Mouse (Mus musculus) midbrain, embryonic 15.5 days (tissue): ENCODE data around the gene Fxn. TPM values are rescaled to one million over a fixed set of nuclear protein-coding genes. Genes with fewer than 3 reads are reported as not detected.
A peak's percentile ranks its signal among the peaks of the same experiment; 100 is the strongest.

Experiments
- ATAC-seq: fragments of 200-750 bp; cut with Nextera tagmentation; replicated peaks from 2 replicates; pipeline ENCODE4 v1.8.0; 2017; ENCODE audit warnings: moderate TSS enrichment
- H3K27ac ChIP-seq: fragments of 300-500 bp; sonication (generic); 2 replicates; pipeline ENCODE4 v1.5.1; 2015; ENCODE audit warnings: mild to moderate bottlenecking, inconsistent platforms
- H3K27me3 ChIP-seq: fragments of 300-500 bp; sonication (generic); replicated peaks from 2 replicates; pipeline ENCODE4 v1.6.1; 2015; ENCODE audit warnings: inconsistent platforms
- H3K36me3 ChIP-seq: fragments of 300-500 bp; sonication (generic); replicated peaks from 2 replicates; pipeline ENCODE4 v1.6.1; 2015; ENCODE audit warnings: inconsistent platforms
- H3K4me1 ChIP-seq: fragments of 300-500 bp; sonication (generic); 2 replicates; pipeline ENCODE4 v1.6.1; 2015; ENCODE audit warnings: inconsistent platforms
- H3K4me2 ChIP-seq: fragments of 300-500 bp; sonication (generic); 2 replicates; pipeline ENCODE4 v1.6.1; 2015; ENCODE audit warnings: inconsistent platforms, mild to moderate bottlenecking, moderate library complexity
- H3K4me3 ChIP-seq: fragments of 300-500 bp; sonication (generic); 2 replicates; pipeline ENCODE4 v1.5.1; 2015; ENCODE audit warnings: mild to moderate bottlenecking, inconsistent platforms
- H3K9ac ChIP-seq: fragments of 300-500 bp; sonication (generic); 2 replicates; pipeline ENCODE4 v1.6.1; 2015; ENCODE audit warnings: mild to moderate bottlenecking, inconsistent platforms
- H3K9me3 ChIP-seq: fragments of 300-500 bp; sonication (generic); 2 replicates; pipeline ENCODE4 v1.6.1; 2016; ENCODE audit warnings: inconsistent platforms
- WGBS: fragments of 180-500 bp; shearing (Covaris S2); methylation state at CpG from one replicate; pipeline ENCODE4 v1.1.7; 2015; ENCODE audit warnings: mixed read lengths; 5-methylcytosine and 5-hydroxymethylcytosine counted together
- polyA plus RNA-seq: library from polyadenylated mRNA; unstranded; fragments of >200 nt; fragmentation: Nextera tagmentation; extraction: Ambion mirVana; gene quantifications from 2 replicates; pipeline ENCODE4 v1.2.1, GENCODE M21; 2015

Gene Fxn
- polyA plus RNA-seq, 1 experiment from 2014 or later, result 38.1 TPM

GRCm38 (mm10) chr19:24281288-24281980 lies 1.0 kb upstream of the Fxn start:
- peak overlapping the region; percentile 77 for H3K4me3 ChIP-seq
- 69% methylated on average over 7 of the region's 7 CpGs for whole genome bisulfite sequencing
- ATAC-seq, result no peak

GRCm38 (mm10) chr19:24279706-24280600 lies 452 bp downstream of the Fxn start:
- ATAC-seq, result peak; percentile 83
- Histone ChIP-seq H3K4me1 (peaks cover 11% of the 10 kb centered on the region), H3K9me3 (no peaks in the 10 kb centered on the region), H3K4me2 (peak overlapping the region; percentile 94), H3K27ac (peak overlapping the region; percentile 90), H3K4me3 (peak overlapping the region; percentile 77), H3K9ac (peak overlapping the region; percentile 69), H3K27me3 (no peaks in the 10 kb centered on the region), H3K36me3 (no peaks in the 10 kb centered on the region)
- WGBS, result under 1% methylated on average over 78 of the region's 78 CpGs

More at GRCm38 (mm10) chr19:24281288-24281980, 1.0 kb upstream of the Fxn start:
- Histone ChIP-seq H3K4me1 (peaks cover 11% of the 10 kb centered on the region), H3K4me2 (peak overlapping the region; percentile 94), H3K27ac (no peak overlapping the region), H3K9ac (no peak overlapping the region), H3K27me3 (no peaks in the 10 kb centered on the region), H3K9me3 (no peaks in the 10 kb centered on the region), H3K36me3 (no peaks in the 10 kb centered on the region)

GRCm38 (mm10) chr19:24278859-24279258 lies 1.5 kb downstream of the Fxn start:
- Histone ChIP-seq H3K4me2 (peak overlapping the region; percentile 94; the same call in 1 of the 2 replicates), H3K4me3 (no peak overlapping the region), H3K27me3 (no peaks in the 10 kb centered on the region), H3K9ac (no peak overlapping the region), H3K27ac (no peak overlapping the region), H3K4me1 (peaks cover 11% of the 10 kb centered on the region), H3K36me3 (no peaks in the 10 kb centered on the region), H3K9me3 (no peaks in the 10 kb centered on the region)
- ATAC-seq, result no peak
- WGBS, result 88% methylated on average over 15 of the region's 15 CpGs

- H3K36me3 ChIP-seq, result no peaks in the 10 kb centered on the region
- WGBS, result 53% methylated on average over 3 of the region's 3 CpGs
- H3K9me3 ChIP-seq, result no peaks in the 10 kb centered on the region
- no peak for ATAC-seq
- 0 out of 2 replicates have a peak, but pooled peaks cover 2% of the 10 kb centered on the region for H3K27me3 ChIP-seq
- no peak overlapping the region for H3K4me3 ChIP-seq
- H3K27ac ChIP-seq, result no peak overlapping the region
- H3K4me1 ChIP-seq, result peaks cover 13% of the 10 kb centered on the region
- H3K4me2 ChIP-seq, result no peak overlapping the region
- no peak overlapping the region for H3K9ac ChIP-seq
Measured at GRCm38 (mm10) chr19:24274281-24274680, 6.1 kb downstream of the Fxn start.

- Histone ChIP-seq H3K4me1 (peaks cover 21% of the 10 kb centered on the region; the same call in 1 of the 2 replicates), H3K9me3 (no peaks in the 10 kb centered on the region), H3K27ac (no peak overlapping the region), H3K9ac (no peak overlapping the region), H3K4me2 (peak overlapping the region; percentile 19), H3K27me3 (0 out of 2 replicates have a peak, but pooled peaks cover 2% of the 10 kb centered on the region), H3K36me3 (no peaks in the 10 kb centered on the region), H3K4me3 (no peak overlapping the region)
- WGBS, result 38% methylated on average over 16 of the region's 16 CpGs
- ATAC-seq, result peak; percentile 89
Measured at GRCm38 (mm10) chr19:24271746-24272426, 8.5 kb downstream of the Fxn start.

GRCm38 (mm10) chr19:24271326-24271725 lies 9.1 kb downstream of the Fxn start:
- Histone ChIP-seq H3K36me3 (no peaks in the 10 kb centered on the region), H3K4me2 (peak overlapping the region; percentile 19), H3K4me3 (no peak overlapping the region), H3K9me3 (no peaks in the 10 kb centered on the region), H3K27ac (no peak overlapping the region), H3K4me1 (peaks cover 21% of the 10 kb centered on the region; the same call in 1 of the 2 replicates), H3K9ac (no peak overlapping the region), H3K27me3 (0 out of 2 replicates have a peak, but pooled peaks cover 2% of the 10 kb centered on the region)
- peak; percentile 76 for ATAC-seq
- 24% methylated on average over 7 of the region's 7 CpGs for WGBS

- WGBS, result 25% methylated on average over 4 of the region's 4 CpGs
- peak overlapping the region; percentile 31; the same call in 1 of the 2 replicates for H3K27ac ChIP-seq
- no peak overlapping the region for H3K4me2 ChIP-seq
- 0 out of 2 replicates have a peak, but pooled peaks cover 2% of the 10 kb centered on the region for H3K27me3 ChIP-seq
- peaks cover 21% of the 10 kb centered on the region; the same call in 1 of the 2 replicates for H3K4me1 ChIP-seq
- no peaks in the 10 kb centered on the region for H3K36me3 ChIP-seq
- H3K9ac ChIP-seq, result no peak overlapping the region
- H3K9me3 ChIP-seq, result no peaks in the 10 kb centered on the region
- peak; percentile 45; the same call in 1 of the 2 replicates for ATAC-seq
- H3K4me3 ChIP-seq, result no peak overlapping the region
Measured at GRCm38 (mm10) chr19:24268531-24268930, 11.9 kb downstream of the Fxn start.

- H3K4me2 ChIP-seq, result no peak overlapping the region
- H3K4me1 ChIP-seq, result peaks cover 19% of the 10 kb centered on the region; the same call in 1 of the 2 replicates
- H3K4me3 ChIP-seq, result no peak overlapping the region
- no peaks in the 10 kb centered on the region for H3K9me3 ChIP-seq
- ATAC-seq, result no peak
- H3K36me3 ChIP-seq, result no peaks in the 10 kb centered on the region
- H3K27me3 ChIP-seq, result 0 out of 2 replicates have a peak, but pooled peaks cover 2% of the 10 kb centered on the region
- H3K27ac ChIP-seq, result no peak overlapping the region
- no peak overlapping the region for H3K9ac ChIP-seq
- 90% methylated on average over 7 of the region's 7 CpGs for WGBS
Measured at GRCm38 (mm10) chr19:24266046-24266830, 14.2 kb downstream of the Fxn start.

GRCm38 (mm10) chr19:24264991-24265390 lies 15.4 kb downstream of the Fxn start:
- Histone ChIP-seq H3K36me3 (no peaks in the 10 kb centered on the region), H3K27ac (no peak overlapping the region), H3K4me2 (no peak overlapping the region), H3K4me1 (peaks cover 13% of the 10 kb centered on the region; the same call in 1 of the 2 replicates), H3K9me3 (no peaks in the 10 kb centered on the region), H3K4me3 (no peak overlapping the region), H3K27me3 (no peaks in the 10 kb centered on the region), H3K9ac (no peak overlapping the region)
- peak; percentile 75 for ATAC-seq
- WGBS, result 52% methylated on average over 7 of the region's 7 CpGs

GRCm38 (mm10) chr19:24262736-24263135 lies 17.7 kb downstream of the Fxn start:
- no peak for ATAC-seq
- 0 out of 2 replicates have a peak, but pooled peaks cover 4% of the 10 kb centered on the region for H3K4me1 ChIP-seq
- H3K27ac ChIP-seq, result no peak overlapping the region
- WGBS, result 92% methylated on average over 14 of the region's 14 CpGs
- no peaks in the 10 kb centered on the region for H3K27me3 ChIP-seq
- no peak overlapping the region for H3K9ac ChIP-seq
- no peak overlapping the region for H3K4me2 ChIP-seq
- no peaks in the 10 kb centered on the region for H3K36me3 ChIP-seq
- H3K4me3 ChIP-seq, result no peak overlapping the region
- no peaks in the 10 kb centered on the region for H3K9me3 ChIP-seq
